Mouse (Mus musculus): ENCODE measurements around the gene Dusp15. TPM values are rescaled to one million over a fixed set of nuclear protein-coding genes. Genes with fewer than 3 reads are reported as not detected.

Gene Dusp15
- total RNA-seq, 2 experiments from 2014 or later = 23.2 to 28.3 TPM

GRCm38 (mm10) chr2:152911031-152911430 lies 40.5 kb downstream of the Dusp15 start, which contains the start of gene Mylk2:
Gene Mylk2, plus strand, starts transcription at chr2:152911352.
- no peak for DNase-seq (ENCODE audit: low spot score in 2 of 2)
- intact Hi-C loops (cut with DNase I) = loop anchor here (5.0 kb wide), 1 partner anchor 106 kb away; the partner anchor contains the start of gene Pdrg1

GRCm38 (mm10) chr2:152909848-152910247 lies 41.6 kb downstream of the Dusp15 start:
- intact Hi-C loops (cut with DNase I) = loop anchor here (5.0 kb wide), 1 partner anchor 107 kb away; the partner anchor contains the start of gene Pdrg1
- DNase-seq (ENCODE audit: low spot score in 2 of 2) = no peak

GRCm38 (mm10) chr2:152907114-152907943 lies 44.2 kb downstream of the Dusp15 start:
- no peak for DNase-seq (ENCODE audit: low spot score in 2 of 2)
- intact Hi-C loops (cut with DNase I) = no loop called here

- DNase-seq (ENCODE audit: low spot score in 2 of 2) = no peak
- intact Hi-C loops (cut with DNase I) = no loop called here
Observed at GRCm38 (mm10) chr2:152906274-152907037, 45.0 kb downstream of the Dusp15 start.

GRCm38 (mm10) chr2:152905036-152905829 lies 46.3 kb downstream of the Dusp15 start:
- no peak for DNase-seq (ENCODE audit: low spot score in 2 of 2)
- intact Hi-C loops (cut with DNase I) = no loop called here

- no peak for DNase-seq (ENCODE audit: low spot score in 2 of 2)
- intact Hi-C loops (cut with DNase I) = no loop called here
Observed at GRCm38 (mm10) chr2:152904127-152904643, 47.3 kb downstream of the Dusp15 start.

- intact Hi-C loops (cut with DNase I) = no loop called here
- DNase-seq (ENCODE audit: low spot score in 2 of 2) = no peak
Observed at GRCm38 (mm10) chr2:152903586-152903985, 47.9 kb downstream of the Dusp15 start.

GRCm38 (mm10) chr2:152902658-152903057 lies 48.8 kb downstream of the Dusp15 start:
- intact Hi-C loops (cut with DNase I) = no loop called here
- DNase-seq (ENCODE audit: low spot score in 2 of 2) = no peak

- no peak for DNase-seq (ENCODE audit: low spot score in 2 of 2)
- intact Hi-C loops (cut with DNase I) = no loop called here
Observed at GRCm38 (mm10) chr2:152901296-152901695, 50.2 kb downstream of the Dusp15 start.

- DNase-seq (ENCODE audit: low spot score in 2 of 2) = no peak
- intact Hi-C loops (cut with DNase I) = no loop called here
Observed at GRCm38 (mm10) chr2:152899011-152899410, 52.5 kb downstream of the Dusp15 start.

- intact Hi-C loops (cut with DNase I) = no loop called here
- no peak for DNase-seq (ENCODE audit: low spot score in 2 of 2)
Observed at GRCm38 (mm10) chr2:152896926-152897325, 54.6 kb downstream of the Dusp15 start.

- no peak for DNase-seq (ENCODE audit: low spot score in 2 of 2)
- intact Hi-C loops (cut with DNase I) = no loop called here
Observed at GRCm38 (mm10) chr2:152895834-152896233, 55.7 kb downstream of the Dusp15 start.

Other genes with a start within 250 kb of the Dusp15 start
- 10 to 100 TPM; 19.5 to 26.4 TPM for gene Id1, start 215.4 kb downstream of the Dusp15 start, total RNA-seq (2021)
- gene Cox4i2, start 197.5 kb downstream of the Dusp15 start, total RNA-seq (2021) = 1 to 10 TPM; 2.3 to 2.8 TPM
- gene Bcl2l1, start 120.0 kb downstream of the Dusp15 start, total RNA-seq (2021) = 100 to 1,000 TPM; 120 to 127 TPM
- gene Tpx2, start 103.7 kb downstream of the Dusp15 start, total RNA-seq (2021) = 1 to 10 TPM; 2.6 to 3.0 TPM
- gene Mylk2, start 40.3 kb downstream of the Dusp15 start, total RNA-seq (2021) = not detected
- gene Foxs1, start 18.5 kb downstream of the Dusp15 start, total RNA-seq (2021) = 1 to 10 TPM; 1.2 to 1.7 TPM
- 1 to 10 TPM; 3.1 to 3.2 TPM for gene Ttll9, start 10.8 kb upstream of the Dusp15 start, total RNA-seq (2021)
- gene Pdrg1, start 63.7 kb upstream of the Dusp15 start, total RNA-seq (2021) = 10 to 100 TPM; 52.5 to 53.3 TPM
- 1 to 10 TPM; 7.4 to 8.5 TPM for gene Xkr7, start 80.2 kb upstream of the Dusp15 start, total RNA-seq (2021)
- 1 to 10 TPM; 6.8 to 6.9 TPM for gene Ccm2l, start 114.3 kb upstream of the Dusp15 start, total RNA-seq (2021)
- gene Hck, start 156.8 kb upstream of the Dusp15 start, total RNA-seq (2021) = 1 to 10 TPM; 1.7 to 2.9 TPM
- gene Tm9sf4, start 209.6 kb upstream of the Dusp15 start, total RNA-seq (2021) = 100 to 1,000 TPM; 118 to 120 TPM

All from left cerebral cortex, postnatal 14 days (tissue).